Mouse (Mus musculus) cortical plate, adult 2 months (tissue): ENCODE results near the gene Ccnyl1.

Source experiments
- CTCF ChIP-seq: fragments of 200-500 bp; IDR thresholded peaks from 2 replicates; pipeline ENCODE4 v1.5.1; 2011; ENCODE audit warnings: mild to moderate bottlenecking, control low read depth, low read length; ENCODE audit not compliant: insufficient read depth; ENCODE audit errors: extremely low read depth
- POLR2A ChIP-seq: fragments of 200-500 bp; IDR thresholded peaks from 2 replicates; pipeline ENCODE4 v1.6.1; 2011; ENCODE audit warnings: mild to moderate bottlenecking, low read length, control low read depth; ENCODE audit not compliant: insufficient read depth; ENCODE audit errors: extremely low read depth

- TF ChIP-seq POLR2A (no peak), CTCF (no peak)
Measured at GRCm38 (mm10) chr1:64684440-64684839, 5.8 kb upstream of the Ccnyl1 start.
